Mouse (Mus musculus): Measurements from ENCODE around the gene Wdr83. TPM values are rescaled to one million over a fixed set of nuclear protein-coding genes. Genes with fewer than 3 reads are reported as not detected.
A peak's percentile ranks its signal among the peaks of the same experiment; 100 is the strongest.

Gene Wdr83
- polyA plus RNA-seq, 1 experiment: 54.4 TPM

- under 1% methylated on average over 14 of the region's 14 CpGs for WGBS
- Histone ChIP-seq H3K4me3 (replicated peaks; ENCODE audit: insufficient read depth, low read depth, low read length) (peak overlapping the region; percentile 93), H3K27me3 (ENCODE audit: control insufficient read depth, insufficient read depth, low read length) (no peaks in the 10 kb centered on the region), H3K4me1 (ENCODE audit: control insufficient read depth, insufficient read depth, low read length) (peaks cover 7% of the 10 kb centered on the region; the same call in 1 of the 2 replicates), H3K27ac (ENCODE audit: insufficient read depth, low read length) (0 out of 2 replicates have a peak overlapping the region, but pooled peaks have one; percentile 56)
- peak in 1 of 2 experiments; percentile 34 for DNase-seq
- no peak for TF ChIP-seq POLR2A (IDR thresholded peaks at IDR 0.05; ENCODE audit: borderline replicate concordance, insufficient read depth, low read length)
- TF ChIP-seq CTCF (IDR thresholded peaks at IDR 0.05; ENCODE audit: borderline replicate concordance, insufficient read depth, low read depth, low read length): no peak
Measured at GRCm38 (mm10) chr8:85037366-85037680, 43.8 kb downstream of the Wdr83 start.

DNA sequence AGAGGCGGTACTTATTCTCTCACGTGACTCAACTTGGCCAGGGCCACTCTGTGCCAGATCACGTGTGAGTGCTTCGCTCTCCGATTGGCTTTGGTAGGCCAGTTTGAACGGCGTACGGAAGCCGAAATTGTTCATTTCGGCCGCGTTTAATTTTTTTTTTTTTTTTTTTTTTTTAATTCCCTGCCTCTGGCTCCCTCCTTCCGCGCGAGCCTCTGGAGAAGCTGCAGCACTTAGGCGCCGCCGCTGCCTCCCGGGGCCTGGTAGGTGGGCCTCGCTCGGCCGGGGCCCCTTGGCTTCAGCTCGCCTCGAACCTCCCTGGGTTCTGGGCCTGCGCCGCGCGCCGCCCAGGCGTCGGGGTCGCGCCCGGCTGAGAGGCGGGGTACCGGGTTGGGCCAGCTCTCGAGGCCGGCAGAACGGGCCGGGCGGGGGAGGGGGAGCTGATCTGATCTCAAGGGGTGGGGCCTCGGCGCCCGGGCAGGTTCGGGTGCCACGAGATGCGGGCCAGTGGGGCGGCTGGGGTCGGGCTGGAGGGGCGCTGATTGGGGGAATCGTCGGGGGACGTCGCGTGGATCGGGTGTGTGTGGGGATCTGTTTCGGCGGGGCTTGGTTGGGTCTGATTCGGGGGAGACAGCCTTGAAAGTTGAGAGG, 44.3 kb downstream of the Wdr83 start, which contains the start of gene Tnpo2:
TSS of gene Tnpo2 (plus strand) at position 198 of the 648 bp plus-strand sequence.
- H3K27me3 ChIP-seq (ENCODE audit: control insufficient read depth, insufficient read depth, low read length): no peaks in the 10 kb centered on the region
- peak; percentile 90 to 95 for DNase-seq
- 1% methylated on average over 59 of the region's 59 CpGs for WGBS
- H3K4me3 ChIP-seq (replicated peaks; ENCODE audit: insufficient read depth, low read depth, low read length): peak within 1 kb of the TSS; percentile 93
- peak within 1 kb of the TSS; percentile 92 for H3K27ac ChIP-seq (ENCODE audit: insufficient read depth, low read length)
- TF ChIP-seq POLR2A (IDR thresholded peaks at IDR 0.05; ENCODE audit: borderline replicate concordance, insufficient read depth, low read length): peak; percentile 10; the same call in 1 of the 2 replicates
- no peak for TF ChIP-seq CTCF (IDR thresholded peaks at IDR 0.05; ENCODE audit: borderline replicate concordance, insufficient read depth, low read depth, low read length)
- peaks cover 7% of the 10 kb centered on the region; the same call in 1 of the 2 replicates for H3K4me1 ChIP-seq (ENCODE audit: control insufficient read depth, insufficient read depth, low read length)

DNA sequence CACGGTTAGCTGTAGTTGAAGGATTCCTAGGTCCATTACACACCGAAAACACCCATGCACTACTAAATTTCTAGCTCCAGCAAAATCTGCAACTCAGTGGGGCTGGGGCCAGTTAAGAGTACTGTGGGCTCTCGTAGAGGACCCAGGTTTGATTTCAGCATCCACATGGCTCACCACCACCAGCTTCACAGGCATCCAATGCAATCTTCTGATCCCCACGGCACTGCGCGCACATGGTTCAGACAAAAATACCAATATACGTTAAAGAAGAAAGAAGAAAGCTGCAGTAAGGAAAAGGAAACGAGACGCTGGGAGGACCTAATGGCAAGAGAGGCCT, 44.8 kb downstream of the Wdr83 start:
- peak overlapping the region; percentile 93 for H3K4me3 ChIP-seq (replicated peaks; ENCODE audit: insufficient read depth, low read depth, low read length)
- no peak for DNase-seq
- under 1% methylated on average over 9 of the region's 9 CpGs for WGBS
- peaks cover 7% of the 10 kb centered on the region; the same call in 1 of the 2 replicates for H3K4me1 ChIP-seq (ENCODE audit: control insufficient read depth, insufficient read depth, low read length)
- peak overlapping the region; percentile 17; the same call in 1 of the 2 replicates for H3K27ac ChIP-seq (ENCODE audit: insufficient read depth, low read length)
- H3K27me3 ChIP-seq (ENCODE audit: control insufficient read depth, insufficient read depth, low read length): no peaks in the 10 kb centered on the region
- TF ChIP-seq CTCF (IDR thresholded peaks at IDR 0.05; ENCODE audit: borderline replicate concordance, insufficient read depth, low read depth, low read length) (no peak), POLR2A (IDR thresholded peaks at IDR 0.05; ENCODE audit: borderline replicate concordance, insufficient read depth, low read length) (peak; percentile 64; the same call in 1 of the 2 replicates)

DNA sequence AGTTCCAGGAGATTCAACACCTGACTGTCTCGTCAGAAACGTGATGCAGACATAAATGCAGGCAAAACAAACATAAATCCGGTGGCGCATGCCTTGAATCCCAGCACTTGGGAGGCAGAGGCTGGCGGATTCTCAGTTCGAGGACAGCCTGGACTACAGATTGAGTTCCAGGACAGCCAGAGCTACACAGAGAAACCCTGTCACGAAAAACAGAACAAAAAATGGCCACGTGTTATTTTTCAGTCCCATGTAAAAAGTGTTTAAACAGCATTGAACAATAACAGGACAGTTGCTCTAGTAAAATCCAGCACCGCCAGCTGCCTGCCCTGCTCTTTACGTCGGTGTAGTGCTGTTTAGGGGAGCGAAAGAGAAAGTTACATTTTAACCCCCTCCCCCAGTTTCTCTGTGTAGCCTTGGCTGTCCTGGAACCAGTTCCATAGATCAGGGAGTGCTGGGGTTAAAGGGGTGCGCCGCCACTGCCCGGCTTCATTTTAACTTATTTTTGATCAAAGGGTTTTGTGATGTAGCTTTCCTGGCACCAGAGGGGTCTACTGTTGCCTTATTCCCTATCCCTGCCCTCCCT, 45.3 kb downstream of the Wdr83 start:
- DNase-seq: no peak
- TF ChIP-seq POLR2A (IDR thresholded peaks at IDR 0.05; ENCODE audit: borderline replicate concordance, insufficient read depth, low read length) (no peak), CTCF (IDR thresholded peaks at IDR 0.05; ENCODE audit: borderline replicate concordance, insufficient read depth, low read depth, low read length) (no peak)
- H3K27ac ChIP-seq (ENCODE audit: insufficient read depth, low read length): no peak overlapping the region
- 1% methylated on average over 15 of the region's 15 CpGs for WGBS
- peak overlapping the region; percentile 93 for H3K4me3 ChIP-seq (replicated peaks; ENCODE audit: insufficient read depth, low read depth, low read length)
- peaks cover 7% of the 10 kb centered on the region; the same call in 1 of the 2 replicates for H3K4me1 ChIP-seq (ENCODE audit: control insufficient read depth, insufficient read depth, low read length)
- no peaks in the 10 kb centered on the region for H3K27me3 ChIP-seq (ENCODE audit: control insufficient read depth, insufficient read depth, low read length)

DNA sequence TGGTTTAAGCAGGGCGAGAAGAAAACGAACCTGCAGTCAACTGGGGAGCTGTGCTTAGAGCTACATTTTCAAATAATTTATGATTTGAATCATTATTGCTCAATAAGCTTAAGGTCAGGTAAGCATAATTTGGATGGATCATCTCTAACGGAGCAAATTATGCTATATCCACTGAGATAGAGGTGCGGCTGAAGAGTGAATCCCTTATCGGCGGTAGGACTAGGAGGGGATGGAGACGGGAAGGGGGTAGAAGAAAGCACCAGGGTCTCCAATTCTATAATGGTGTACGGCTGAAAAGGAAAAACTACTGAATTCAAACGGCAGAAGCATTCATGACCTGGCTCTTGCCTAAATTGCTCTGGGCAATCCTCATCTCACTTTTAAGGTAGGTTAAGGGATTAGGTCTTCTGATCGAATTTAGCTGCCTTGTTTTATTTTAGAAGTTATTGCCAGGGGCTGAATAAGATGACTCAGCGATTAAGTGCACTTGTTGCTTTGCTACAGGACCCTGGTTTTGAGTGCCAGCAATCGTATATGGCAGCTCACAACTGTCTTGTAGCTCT, 45.9 kb downstream of the Wdr83 start:
- TF ChIP-seq POLR2A (IDR thresholded peaks at IDR 0.05; ENCODE audit: borderline replicate concordance, insufficient read depth, low read length) (no peak), CTCF (IDR thresholded peaks at IDR 0.05; ENCODE audit: borderline replicate concordance, insufficient read depth, low read depth, low read length) (no peak)
- Histone ChIP-seq H3K27me3 (ENCODE audit: control insufficient read depth, insufficient read depth, low read length) (no peaks in the 10 kb centered on the region), H3K27ac (ENCODE audit: insufficient read depth, low read length) (no peak overlapping the region), H3K4me3 (replicated peaks; ENCODE audit: insufficient read depth, low read depth, low read length) (no peak overlapping the region), H3K4me1 (ENCODE audit: control insufficient read depth, insufficient read depth, low read length) (peaks cover 7% of the 10 kb centered on the region; the same call in 1 of the 2 replicates)
- WGBS: 6% methylated on average over 12 of the region's 12 CpGs
- DNase-seq: no peak

DNA sequence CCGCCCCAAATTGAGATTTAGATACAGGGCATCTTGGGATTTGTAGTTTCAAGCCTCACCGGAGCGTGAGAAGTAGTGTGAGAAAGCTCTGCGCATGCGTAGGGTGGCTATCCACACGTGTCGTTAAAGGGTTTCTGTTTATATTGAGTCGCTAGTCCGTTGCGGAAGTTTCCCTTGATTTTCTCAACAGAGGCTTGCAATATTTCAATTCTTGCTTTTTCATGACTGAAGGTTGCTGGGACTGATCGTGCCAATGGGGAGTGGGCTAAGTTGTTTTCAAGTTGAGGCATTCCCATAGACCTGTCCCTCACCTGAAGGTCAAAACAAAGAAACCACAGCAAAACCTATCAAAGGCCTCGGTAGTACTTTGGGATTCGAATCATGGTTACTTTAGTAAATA, 46.3 kb downstream of the Wdr83 start:
- Histone ChIP-seq H3K4me1 (ENCODE audit: control insufficient read depth, insufficient read depth, low read length) (peaks cover 7% of the 10 kb centered on the region; the same call in 1 of the 2 replicates), H3K27ac (ENCODE audit: insufficient read depth, low read length) (no peak overlapping the region), H3K27me3 (ENCODE audit: control insufficient read depth, insufficient read depth, low read length) (no peaks in the 10 kb centered on the region), H3K4me3 (replicated peaks; ENCODE audit: insufficient read depth, low read depth, low read length) (no peak overlapping the region)
- TF ChIP-seq CTCF (IDR thresholded peaks at IDR 0.05; ENCODE audit: borderline replicate concordance, insufficient read depth, low read depth, low read length) (no peak), POLR2A (IDR thresholded peaks at IDR 0.05; ENCODE audit: borderline replicate concordance, insufficient read depth, low read length) (no peak)
- WGBS: 2% methylated on average over 13 of the region's 13 CpGs
- DNase-seq: peak; percentile 62 to 68

DNA sequence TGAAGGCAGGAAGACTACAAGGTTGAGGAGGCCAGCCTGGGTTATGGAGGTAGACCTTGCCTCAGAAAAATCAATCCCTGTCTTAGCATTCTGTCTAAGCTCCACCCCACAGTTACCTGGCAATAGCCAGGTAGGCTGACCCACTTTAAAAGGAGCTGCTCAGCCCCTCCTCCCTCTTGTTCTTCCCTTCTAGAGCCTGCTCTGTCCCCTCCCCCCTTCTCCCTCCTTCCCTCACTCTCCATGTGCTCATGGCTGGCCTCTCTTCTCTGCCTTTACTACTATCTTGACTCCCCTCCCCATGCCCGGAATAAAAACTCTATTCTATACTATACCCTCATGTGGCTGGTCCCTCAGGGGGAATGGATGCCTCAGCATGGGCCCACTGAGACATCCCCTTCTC, 47.2 kb downstream of the Wdr83 start:
- H3K4me1 ChIP-seq (ENCODE audit: control insufficient read depth, insufficient read depth, low read length): peaks cover 11% of the 10 kb centered on the region
- no peak overlapping the region for H3K4me3 ChIP-seq (replicated peaks; ENCODE audit: insufficient read depth, low read depth, low read length)
- 55% methylated on average over 1 of the region's 1 CpGs for WGBS
- H3K27ac ChIP-seq (ENCODE audit: insufficient read depth, low read length): no peak overlapping the region
- TF ChIP-seq POLR2A (IDR thresholded peaks at IDR 0.05; ENCODE audit: borderline replicate concordance, insufficient read depth, low read length) (no peak), CTCF (IDR thresholded peaks at IDR 0.05; ENCODE audit: borderline replicate concordance, insufficient read depth, low read depth, low read length) (no peak)
- DNase-seq: no peak
- H3K27me3 ChIP-seq (ENCODE audit: control insufficient read depth, insufficient read depth, low read length): no peaks in the 10 kb centered on the region
